Mouse (Mus musculus): Measurements from ENCODE around the gene Mst1r. TPM values are rescaled to one million over a fixed set of nuclear protein-coding genes. Genes with fewer than 3 reads are reported as not detected.

The Mst1r gene
- polyA plus RNA-seq (2015; fragmentation: Nextera tagmentation; extraction: Ambion mirVana) = 7.8 and 9.4 TPM in 2 replicates

GRCm38 (mm10) chr9:107906252-107906966 is at the start of gene Mst1r:
Gene Mst1r (plus strand): TSS chr9:107906873.

GRCm38 (mm10) chr9:107873137-107873536 is 33.5 kb upstream of the Mst1r start, which contains the start of gene Rbm6:
Gene Rbm6 (minus strand): TSS chr9:107873237.

GRCm38 (mm10) chr9:107887804-107888266 is 18.8 kb upstream of the Mst1r start, which contains the start of gene Mon1a:
Gene Mon1a (plus strand): TSS chr9:107888151.

GRCm38 (mm10) chr9:107928169-107928568 is 21.5 kb downstream of the Mst1r start, which contains the start of gene Actl11:
Gene Actl11 (plus strand): TSS chr9:107928469.

GRCm38 (mm10) chr9:107935374-107935773 is 28.7 kb downstream of the Mst1r start, which contains the start of gene Camkv:
Gene Camkv (plus strand): TSS chr9:107935674.

GRCm38 (mm10) chr9:107949922-107950235 is 43.2 kb downstream of the Mst1r start, which contains the start of gene Traip:
Gene Traip (plus strand): TSS chr9:107950136.

Other genes starting within 250 kb of the Mst1r start
- 0.16 and 0.34 TPM in 2 replicates for gene Slc38a3, start 237.3 kb upstream of the Mst1r start, polyA plus RNA-seq (2015; fragmentation: Nextera tagmentation; extraction: Ambion mirVana)
- 0.45 and 0.63 TPM in 2 replicates for gene Gnat1, start 227.2 kb upstream of the Mst1r start, polyA plus RNA-seq (2015; fragmentation: Nextera tagmentation; extraction: Ambion mirVana)
- gene Sema3f, start 196.4 kb upstream of the Mst1r start, polyA plus RNA-seq (2015; fragmentation: Nextera tagmentation; extraction: Ambion mirVana) = 10.7 and 12.1 TPM in 2 replicates
- gene Rbm5, start 135.9 kb upstream of the Mst1r start, polyA plus RNA-seq (2015; fragmentation: Nextera tagmentation; extraction: Ambion mirVana) = 81.2 and 82.1 TPM in 2 replicates
- gene Rbm6, start 33.6 kb upstream of the Mst1r start, polyA plus RNA-seq (2015; fragmentation: Nextera tagmentation; extraction: Ambion mirVana) = 31.5 and 34.2 TPM in 2 replicates
- 10.4 and 11.5 TPM in 2 replicates for gene Mon1a, start 18.7 kb upstream of the Mst1r start, polyA plus RNA-seq (2015; fragmentation: Nextera tagmentation; extraction: Ambion mirVana)
- gene Actl11, start 21.6 kb downstream of the Mst1r start, polyA plus RNA-seq (2015; fragmentation: Nextera tagmentation; extraction: Ambion mirVana) = not detected in 2 replicates
- gene Camkv, start 28.8 kb downstream of the Mst1r start, polyA plus RNA-seq (2015; fragmentation: Nextera tagmentation; extraction: Ambion mirVana) = 0.16 and 0.28 TPM in 2 replicates
- gene Traip, start 43.3 kb downstream of the Mst1r start, polyA plus RNA-seq (2015; fragmentation: Nextera tagmentation; extraction: Ambion mirVana) = 3.9 and 4.5 TPM in 2 replicates
- 14.7 and 18.3 TPM in 2 replicates for gene Uba7, start 68.6 kb downstream of the Mst1r start, polyA plus RNA-seq (2015; fragmentation: Nextera tagmentation; extraction: Ambion mirVana)
- 0.31 and 0.41 TPM in 2 replicates for gene Gm20661, start 76.2 kb downstream of the Mst1r start, polyA plus RNA-seq (2015; fragmentation: Nextera tagmentation; extraction: Ambion mirVana)
- gene Inka1, start 79.0 kb downstream of the Mst1r start, polyA plus RNA-seq (2015; fragmentation: Nextera tagmentation; extraction: Ambion mirVana) = 19.3 and 23.9 TPM in 2 replicates
- gene Cdhr4, start 85.6 kb downstream of the Mst1r start, polyA plus RNA-seq (2015; fragmentation: Nextera tagmentation; extraction: Ambion mirVana) = 0.45 and 0.70 TPM in 2 replicates
- gene Gm20662, start 89.5 kb downstream of the Mst1r start, polyA plus RNA-seq (2015; fragmentation: Nextera tagmentation; extraction: Ambion mirVana) = 0.19 TPM in 1 of 2 replicates, not detected in the other
- 23.9 and 26.5 TPM in 2 replicates for gene Ip6k1, start 95.6 kb downstream of the Mst1r start, polyA plus RNA-seq (2015; fragmentation: Nextera tagmentation; extraction: Ambion mirVana)
- 38.2 and 45.6 TPM in 2 replicates for gene Gmppb, start 142.4 kb downstream of the Mst1r start, polyA plus RNA-seq (2015; fragmentation: Nextera tagmentation; extraction: Ambion mirVana)
- gene Amigo3, start 146.3 kb downstream of the Mst1r start, polyA plus RNA-seq (2015; fragmentation: Nextera tagmentation; extraction: Ambion mirVana) = 2.6 TPM in 2 replicates
- 0.93 and 1.1 TPM in 2 replicates for gene Mst1, start 173.6 kb downstream of the Mst1r start, polyA plus RNA-seq (2015; fragmentation: Nextera tagmentation; extraction: Ambion mirVana)
- 19.7 and 24.9 TPM in 2 replicates for gene Rnf123, start 176.5 kb downstream of the Mst1r start, polyA plus RNA-seq (2015; fragmentation: Nextera tagmentation; extraction: Ambion mirVana)
- gene Apeh, start 187.7 kb downstream of the Mst1r start, polyA plus RNA-seq (2015; fragmentation: Nextera tagmentation; extraction: Ambion mirVana) = 36.0 and 39.2 TPM in 2 replicates